Mouse (Mus musculus) megakaryocyte, embryonic 14.5 days (primary cell): ENCODE measurements around the gene Gse1.

Experiments used
- FLI1 ChIP-seq: IDR thresholded peaks from 2 replicates; pipeline ENCODE4 v1.6.1; 2012; ENCODE audit warnings: low read length, inconsistent platforms, mixed read lengths
- GATA1 ChIP-seq: IDR thresholded peaks from 3 replicates; pipeline ENCODE4 v1.6.1; 2012; ENCODE audit warnings: mixed read lengths, low read length, inconsistent platforms, borderline replicate concordance

DNA sequence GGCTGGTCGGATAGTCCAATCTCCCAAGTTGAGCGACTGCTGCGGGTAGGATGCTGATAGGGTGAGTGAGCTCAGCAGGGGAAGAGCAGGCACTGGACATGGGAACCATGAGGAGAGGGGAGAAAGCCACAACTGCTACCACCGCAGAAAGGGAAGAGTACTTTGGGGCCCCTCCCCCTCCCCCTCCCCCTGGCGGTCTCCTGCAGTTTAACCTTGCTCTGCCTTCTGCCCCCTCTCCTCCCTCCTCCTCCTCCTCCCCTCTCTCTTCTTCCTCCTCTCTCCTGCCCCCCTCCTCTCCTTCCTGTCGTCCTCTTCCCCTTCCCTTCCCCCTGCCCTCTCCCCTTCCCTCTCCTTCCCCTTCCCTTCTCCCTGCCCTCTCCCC lies 281.8 kb downstream of the Gse1 start:
- TF ChIP-seq GATA1, result no peak
- TF ChIP-seq FLI1, result no peak
